Mouse (Mus musculus) mesoderm, embryonic 11.5 days (tissue): ENCODE results near the gene Cldnd1.
A peak's percentile ranks its signal among the peaks of the same experiment; 100 is the strongest.

Experiments used
- DNase-seq: peaks from one replicate; pipeline ENCODE4 v3.0.0-alpha.2; 2012; ENCODE audit warnings: low read depth, low spot score

The Cldnd1 gene

DNA sequence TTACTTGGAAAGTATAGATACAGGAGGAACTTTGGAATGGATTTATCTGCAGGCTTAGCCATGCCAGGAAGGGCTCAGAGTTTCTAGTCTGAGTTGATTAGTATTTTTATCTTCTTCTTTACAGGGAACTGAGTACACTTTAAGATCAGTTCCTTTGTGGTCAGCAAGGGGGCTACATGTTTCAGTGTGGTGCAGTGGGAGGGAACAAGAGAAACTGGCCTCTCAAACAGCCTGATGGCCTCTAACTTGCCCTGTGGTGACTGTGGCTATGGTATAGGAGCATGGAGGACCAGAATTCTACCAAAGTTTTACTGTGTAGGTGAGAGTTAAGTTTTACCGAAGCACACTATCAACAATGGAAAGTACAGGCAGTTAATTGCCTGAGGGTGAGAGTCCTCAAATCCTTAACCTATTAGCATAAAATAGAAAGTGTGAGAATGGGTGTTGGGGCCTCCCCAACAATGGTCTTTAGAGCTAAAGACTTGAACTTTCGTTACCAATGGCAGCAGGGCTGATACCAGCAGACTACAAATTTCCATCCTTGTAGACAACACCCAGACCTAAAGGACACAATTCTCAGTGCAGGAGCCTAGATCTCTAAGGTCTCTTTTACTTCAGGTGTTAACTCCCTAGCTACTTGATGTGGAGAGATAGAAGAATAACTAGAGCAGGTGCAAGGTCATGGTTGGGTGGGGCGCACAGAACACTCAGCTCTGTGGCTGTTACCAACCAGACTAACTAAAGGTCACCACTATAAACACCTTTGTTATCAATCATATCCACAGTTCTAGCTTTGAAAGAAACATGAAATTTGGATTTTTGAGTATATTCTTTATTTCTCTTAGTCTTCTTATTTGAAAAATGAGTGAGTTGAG, 18.9 kb upstream of the Cldnd1 start:
- DNase-seq = no peak

- DNase-seq = no peak
Measured at GRCm38 (mm10) chr16:58709536-58709935, 18.2 kb upstream of the Cldnd1 start.

DNA sequence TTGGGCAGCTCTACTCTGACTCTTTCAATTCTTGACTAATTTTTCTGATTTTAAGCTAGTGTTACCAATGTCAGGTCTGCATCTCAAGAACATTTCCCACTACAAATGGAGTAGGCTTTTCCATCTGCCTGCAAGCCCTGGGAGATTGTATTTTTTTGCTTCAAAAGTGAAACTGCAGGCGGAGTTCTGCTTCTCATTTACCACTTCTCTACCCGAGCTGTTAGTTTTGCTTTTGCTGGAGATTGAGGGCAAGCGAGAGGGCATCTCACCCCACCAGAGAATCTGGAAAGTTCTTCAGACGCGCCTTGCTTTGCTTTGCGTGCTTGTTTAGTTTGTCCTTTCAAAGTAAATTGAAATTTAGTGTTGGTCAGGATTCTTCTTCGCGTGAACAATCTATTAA, 15.5 kb upstream of the Cldnd1 start:
- DNase-seq = no peak

DNA sequence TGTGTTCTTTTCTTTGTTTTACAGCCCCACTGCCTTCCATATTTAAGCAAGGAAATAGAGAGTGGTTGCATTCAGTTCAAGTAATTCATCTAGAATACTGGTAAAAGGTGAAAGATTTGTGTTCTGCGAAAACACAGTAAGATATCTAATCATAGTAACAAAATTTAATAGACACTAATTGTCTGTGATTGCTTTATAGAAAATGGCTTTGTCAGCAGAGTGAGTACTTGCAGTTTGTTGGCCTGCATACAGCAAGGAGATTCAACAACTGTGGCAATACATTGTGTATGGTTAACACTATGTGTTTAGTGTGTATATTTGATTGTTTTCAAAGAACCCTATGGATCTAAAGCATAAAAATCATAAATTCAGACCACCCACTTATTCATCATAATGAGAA, 14.6 kb upstream of the Cldnd1 start:
- no peak for DNase-seq

- no peak for DNase-seq
Measured at GRCm38 (mm10) chr16:58715018-58715417, 12.7 kb upstream of the Cldnd1 start.

DNA sequence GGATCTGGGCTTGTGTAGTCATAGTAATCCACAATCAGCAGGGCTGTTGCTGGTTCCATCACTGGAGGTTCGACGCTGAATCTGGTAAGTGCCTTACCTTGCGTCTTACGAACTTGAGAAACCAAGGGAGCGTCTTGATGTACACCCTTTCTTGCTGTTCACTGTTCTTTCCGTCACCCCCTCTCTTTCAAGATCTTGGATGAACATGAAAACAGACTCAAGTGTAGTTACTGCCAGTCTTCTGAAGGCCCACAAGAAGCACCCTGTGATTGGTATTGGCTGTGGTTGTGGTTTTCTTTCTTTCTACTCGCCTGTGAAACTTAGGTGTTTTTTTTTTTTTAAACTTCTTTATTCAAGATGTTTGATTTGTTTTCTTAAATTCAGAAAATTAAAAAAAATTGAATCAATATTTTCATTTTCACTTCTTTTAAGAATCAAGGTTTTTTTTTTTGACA, 9.0 kb upstream of the Cldnd1 start, which contains the start of gene Gpr15:
Gene Gpr15, minus strand, starts transcription at position 405 of the 455 bp plus-strand sequence.
- no peak for DNase-seq

- no peak for DNase-seq
Measured at GRCm38 (mm10) chr16:58722292-58722691, 5.4 kb upstream of the Cldnd1 start.

GRCm38 (mm10) chr16:58726680-58727476, 832 bp upstream of the Cldnd1 start:
- no peak for DNase-seq

GRCm38 (mm10) chr16:58728176-58728671, 514 bp downstream of the Cldnd1 start:
- DNase-seq = peak; percentile 28

DNA sequence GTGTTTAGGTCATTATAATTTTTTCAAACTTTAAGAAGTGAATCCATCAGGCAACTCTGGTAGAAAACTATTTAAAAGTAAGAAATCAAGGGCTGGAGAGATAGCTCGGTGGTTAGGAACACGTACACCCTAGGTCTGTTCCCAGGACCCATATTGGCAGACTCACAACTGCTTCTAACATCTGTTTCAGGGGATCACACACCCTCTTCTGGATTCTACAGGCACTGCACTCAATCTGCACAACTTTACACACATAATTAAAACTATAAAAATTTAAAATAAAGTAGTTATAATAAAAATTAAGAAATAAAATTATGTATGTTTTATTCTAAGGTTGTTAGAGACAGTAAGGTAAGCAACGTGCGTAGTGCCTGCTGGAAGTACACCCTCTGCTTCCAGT, 10.5 kb downstream of the Cldnd1 start:
- DNase-seq = no peak

DNA sequence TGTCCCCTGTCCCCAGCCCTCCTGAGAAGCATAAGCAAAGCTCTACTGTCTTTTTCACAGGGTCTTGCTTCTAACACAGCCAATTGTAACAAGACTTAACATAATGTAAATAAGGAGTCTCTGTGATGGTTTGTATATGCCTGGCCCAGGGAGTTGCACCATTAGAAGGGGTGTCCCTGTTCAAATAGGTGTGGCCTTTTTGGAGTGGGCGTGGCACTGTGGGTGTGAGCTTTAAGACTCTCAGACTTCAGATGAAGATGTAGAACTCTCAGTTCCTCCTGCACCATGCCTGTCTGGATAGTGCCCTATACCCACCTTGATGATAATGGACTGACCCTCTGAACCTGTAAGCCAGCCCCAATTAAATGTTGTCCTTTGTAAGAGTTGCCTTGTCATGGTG, 11.1 kb downstream of the Cldnd1 start:
- no peak for DNase-seq

DNA sequence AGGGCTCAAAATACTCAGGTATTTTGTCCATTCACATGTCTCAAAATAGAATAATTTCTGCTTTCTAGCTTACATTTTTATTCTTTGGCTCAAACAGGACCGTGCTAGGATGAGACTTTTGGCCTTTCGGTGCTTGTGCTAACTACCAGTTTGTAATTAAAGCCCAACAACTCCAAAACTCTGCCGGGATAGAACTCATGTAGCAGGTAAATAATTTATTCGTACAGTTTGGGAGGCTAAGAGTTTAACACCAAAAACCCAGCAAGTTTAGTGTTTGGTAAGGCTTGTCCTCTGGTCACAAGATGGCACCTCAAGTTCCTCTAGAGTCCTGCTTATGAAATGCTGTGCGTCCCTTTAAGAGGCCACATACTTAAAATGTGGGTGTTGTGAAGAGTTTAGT, 13.0 kb downstream of the Cldnd1 start:
- no peak for DNase-seq

GRCm38 (mm10) chr16:58746715-58747114, 19.0 kb downstream of the Cldnd1 start:
- DNase-seq = no peak

DNA sequence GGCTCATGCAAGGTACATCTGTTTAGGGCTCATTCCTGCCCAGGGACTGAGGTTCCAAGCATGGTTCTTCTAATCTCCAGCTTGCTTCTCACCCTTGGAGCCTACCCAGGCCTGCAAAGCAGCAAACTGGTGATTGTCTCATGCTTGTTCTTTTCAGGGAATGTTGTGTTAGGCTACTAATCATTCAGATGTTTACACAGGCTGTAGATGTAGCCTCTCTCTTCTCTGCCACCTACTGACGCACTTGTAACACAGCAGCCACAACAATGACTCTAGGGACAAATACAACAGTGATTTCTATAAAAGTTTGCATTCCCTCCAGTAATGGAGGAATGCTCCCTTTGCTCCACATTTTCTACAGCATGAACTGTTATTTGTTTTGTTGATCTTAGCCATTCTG, 23.6 kb downstream of the Cldnd1 start:
- no peak for DNase-seq

- DNase-seq = no peak
Measured at GRCm38 (mm10) chr16:58756191-58756590, 28.5 kb downstream of the Cldnd1 start.

DNA sequence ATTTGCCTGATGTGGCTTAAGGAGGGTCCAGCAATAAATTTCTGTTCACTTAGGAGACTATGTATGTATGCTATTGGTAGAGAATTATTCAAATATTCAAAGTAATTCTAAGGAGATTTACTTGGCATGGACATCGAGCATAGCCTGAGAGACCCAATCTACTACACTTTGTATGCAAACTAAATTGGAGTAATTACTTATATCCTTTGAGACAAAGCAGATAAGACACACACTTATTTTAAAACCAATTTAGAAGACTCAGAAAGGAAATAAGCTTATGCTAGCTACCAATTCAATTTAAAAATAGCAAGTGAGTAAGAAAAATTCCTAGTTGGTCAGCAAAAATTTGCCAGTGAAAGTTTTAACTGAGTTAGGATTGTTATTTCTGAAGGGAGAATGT, 35.4 kb downstream of the Cldnd1 start, which contains the start of gene Olfr172:
Gene Olfr172, minus strand, starts transcription at position 101 of the 400 bp plus-strand sequence.
- DNase-seq = no peak
